Mouse (Mus musculus) ES-E14 (cell line): ENCODE data around the gene Vps9d1.

ENCODE experiments used
- MAFK ChIP-seq: IDR thresholded peaks from 2 replicates; pipeline ENCODE4 v1.6.1; 2014; ENCODE audit warnings: mild to moderate bottlenecking, low read depth, low read length, inconsistent platforms; ENCODE audit not compliant: insufficient read depth
- ZC3H11A ChIP-seq: IDR thresholded peaks from 2 replicates; pipeline ENCODE4 v1.6.1; 2012; ENCODE audit warnings: low read depth, mild to moderate bottlenecking, inconsistent platforms, low read length, borderline replicate concordance
- ZNF384 ChIP-seq: IDR thresholded peaks from 2 replicates; pipeline ENCODE4 v1.6.1; 2012; ENCODE audit warnings: low read depth, low read length, inconsistent platforms

GRCm38 (mm10) chr8:123271901-123272300 is 17.8 kb upstream of the Vps9d1 start:
- no peak for TF ChIP-seq ZNF384
- TF ChIP-seq MAFK = no peak
- no peak for TF ChIP-seq ZC3H11A
